Mouse (Mus musculus) c-Kit-negative CD71-positive TER-119-positive erythroid progenitor cells, embryonic 14.5 days (primary cell): Measurements from ENCODE around the gene Cldn4.
"Not testable (repeated sequence)": the region's sequence is repeated elsewhere in the genome, so short reads cannot be mapped to it uniquely, and the experiment has no call there.

Source experiments
- DNase-seq: peaks from one replicate; pipeline ENCODE4 v3.0.0-alpha.2; 2013; ENCODE audit warnings: low read depth, low spot score

Cldn4 gene

GRCm38 (mm10) chr5:134964655-134965054 lies 17.9 kb upstream of the Cldn4 start:
- not testable (repeated sequence) for DNase-seq

GRCm38 (mm10) chr5:134963546-134963945 lies 16.8 kb upstream of the Cldn4 start:
- no peak for DNase-seq

DNA sequence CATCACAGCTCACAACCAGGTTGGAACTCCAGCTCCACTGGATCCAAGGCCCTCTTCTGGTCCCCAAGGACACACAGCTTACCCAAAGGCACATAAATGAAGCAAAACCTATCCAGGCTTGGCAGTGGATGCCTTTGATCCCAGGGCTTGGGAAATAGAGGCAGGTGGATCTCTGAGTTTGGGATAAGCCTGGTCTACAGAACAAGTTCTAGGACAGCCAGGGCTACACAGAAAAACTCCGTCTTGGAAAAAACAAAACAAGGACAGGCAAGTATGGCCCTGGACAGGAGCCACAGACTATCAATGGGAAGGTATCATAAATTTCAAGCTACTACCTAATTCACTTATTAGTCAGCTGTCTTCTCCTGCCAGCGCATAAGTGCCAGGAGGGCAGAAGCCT lies 14.8 kb upstream of the Cldn4 start:
- DNase-seq, result no peak

DNA sequence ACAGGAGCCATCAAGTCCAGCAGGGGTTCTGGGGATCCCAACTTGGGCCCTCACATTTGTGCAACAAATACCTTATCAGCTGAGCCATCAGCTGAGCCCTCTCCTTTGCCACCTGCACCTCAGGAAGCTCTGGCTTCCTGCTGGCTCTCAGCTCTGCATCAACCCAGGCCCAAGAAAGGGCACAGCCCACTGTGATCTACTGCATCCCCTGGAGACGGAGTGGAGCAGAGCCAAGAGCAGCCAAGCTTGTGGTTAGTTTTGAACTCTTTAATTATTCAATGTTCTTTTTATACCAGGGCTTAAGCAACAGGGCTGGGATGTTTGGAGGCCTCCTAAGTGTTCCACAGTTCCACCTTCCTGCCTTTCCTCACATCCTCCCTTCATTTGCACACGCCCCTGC lies 13.7 kb upstream of the Cldn4 start:
- no peak for DNase-seq

DNA sequence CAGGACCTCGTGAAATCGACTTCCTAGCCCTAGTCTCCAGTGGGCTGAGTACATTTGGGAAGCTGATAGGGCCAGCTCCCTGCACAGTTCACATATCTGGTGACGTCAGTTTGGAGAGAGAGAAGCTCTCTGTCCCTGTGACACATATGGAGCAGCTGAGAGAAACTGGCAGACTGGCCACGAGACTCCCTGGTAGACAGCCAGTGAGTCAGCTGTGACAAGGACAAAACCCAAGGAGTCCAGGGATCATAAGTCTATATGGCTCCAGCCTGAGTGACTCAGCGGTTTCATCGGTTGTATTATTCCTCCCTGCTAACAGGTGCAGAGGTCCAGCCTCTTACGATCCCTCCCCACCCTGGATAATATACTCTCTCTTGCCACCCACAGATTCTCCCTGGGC lies 12.4 kb upstream of the Cldn4 start:
- DNase-seq, result no peak

DNA sequence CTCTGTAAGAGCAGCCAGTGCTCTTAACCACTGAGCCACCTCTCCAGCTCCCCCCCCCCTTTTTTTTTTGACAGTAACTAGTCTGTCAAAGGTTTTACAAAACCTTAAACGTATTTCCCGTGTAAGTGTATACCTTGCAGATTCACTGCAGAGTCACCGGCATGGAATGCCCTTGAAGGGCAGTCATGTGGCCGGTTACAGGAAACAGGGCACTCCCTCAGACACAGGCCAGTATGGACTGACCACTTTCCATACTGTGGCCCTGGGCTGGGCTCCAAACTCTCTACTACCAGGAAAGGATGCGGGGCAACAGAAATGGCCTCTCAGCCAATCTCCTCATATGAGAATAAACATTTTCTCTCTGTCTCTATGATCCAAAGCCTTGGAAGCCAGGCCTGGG lies 8.8 kb upstream of the Cldn4 start:
- DNase-seq, result no peak

GRCm38 (mm10) chr5:134951053-134951884 lies 4.5 kb upstream of the Cldn4 start:
- DNase-seq, result no peak

GRCm38 (mm10) chr5:134948085-134948439 lies 1.3 kb upstream of the Cldn4 start:
- no peak for DNase-seq

DNA sequence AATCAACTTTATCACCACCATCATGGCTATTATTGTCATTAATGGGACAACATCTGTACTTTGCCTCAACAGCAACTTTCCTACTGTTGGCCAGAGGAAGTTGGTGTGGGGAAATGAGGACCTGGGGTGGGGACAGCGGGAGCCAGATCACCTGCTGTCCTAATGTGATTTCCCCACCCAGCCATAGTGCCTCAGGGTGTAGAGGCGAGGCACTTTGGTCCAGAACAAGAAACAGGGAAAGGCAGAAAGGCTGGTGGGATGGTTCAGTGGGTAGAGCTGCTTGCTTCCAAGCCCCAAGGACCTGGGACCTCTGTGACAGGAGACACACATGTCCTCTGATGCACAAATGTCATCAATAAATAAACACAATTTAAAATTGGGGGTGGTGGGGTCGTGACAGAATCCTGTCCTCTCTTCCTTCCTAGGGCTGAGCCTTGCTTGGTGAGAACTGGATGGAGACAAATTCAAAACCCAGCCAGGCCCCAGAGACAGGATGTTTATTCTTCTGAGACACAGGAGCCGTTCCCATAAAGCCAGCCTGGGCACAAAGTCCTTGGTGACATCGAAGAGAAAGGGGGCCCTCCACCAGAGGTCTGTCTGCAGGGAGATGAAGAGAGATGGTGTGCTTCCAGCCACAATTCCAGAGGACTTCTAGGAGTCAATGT lies 818 bp upstream of the Cldn4 start:
- DNase-seq, result no peak

DNA sequence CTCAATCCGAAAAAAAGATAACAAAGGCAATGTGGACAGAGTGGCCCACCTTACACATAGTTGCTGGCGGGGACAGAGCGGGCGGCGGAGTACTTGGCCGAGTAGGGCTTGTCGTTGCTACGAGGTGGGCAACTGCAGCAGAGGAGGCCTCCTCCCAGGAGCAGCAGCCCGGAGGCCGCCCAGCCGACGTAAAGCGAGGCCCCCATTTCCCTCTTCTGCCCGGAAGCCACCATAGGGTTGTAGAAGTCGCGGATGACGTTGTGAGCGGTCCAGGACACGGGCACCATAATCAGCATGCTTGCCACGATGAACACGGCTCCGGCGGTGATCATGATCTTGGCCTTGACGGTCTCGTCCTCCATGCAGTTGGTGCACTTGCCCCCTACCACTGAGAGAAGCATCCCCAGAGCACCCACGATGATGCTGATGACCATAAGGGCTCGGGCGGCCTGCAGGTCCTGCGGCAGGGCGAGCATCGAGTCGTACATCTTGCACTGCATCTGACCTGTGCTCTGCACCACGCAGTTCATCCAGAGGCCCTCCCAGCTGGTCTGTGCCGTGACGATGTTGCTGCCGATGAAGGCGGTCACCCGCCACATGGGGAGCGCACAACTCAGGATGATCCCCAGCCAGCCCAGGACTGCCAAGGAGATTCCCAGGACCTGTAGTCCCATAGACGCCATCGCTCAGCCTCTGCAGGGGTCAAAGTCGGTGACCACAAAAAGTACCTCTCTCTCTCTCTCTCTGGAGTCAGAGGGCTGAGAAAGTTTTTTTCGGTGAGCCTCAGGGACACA lies 474 bp downstream of the Cldn4 start:
- DNase-seq, result no peak

- no peak for DNase-seq
Measured at GRCm38 (mm10) chr5:134945266-134945959, 1.3 kb downstream of the Cldn4 start.

DNA sequence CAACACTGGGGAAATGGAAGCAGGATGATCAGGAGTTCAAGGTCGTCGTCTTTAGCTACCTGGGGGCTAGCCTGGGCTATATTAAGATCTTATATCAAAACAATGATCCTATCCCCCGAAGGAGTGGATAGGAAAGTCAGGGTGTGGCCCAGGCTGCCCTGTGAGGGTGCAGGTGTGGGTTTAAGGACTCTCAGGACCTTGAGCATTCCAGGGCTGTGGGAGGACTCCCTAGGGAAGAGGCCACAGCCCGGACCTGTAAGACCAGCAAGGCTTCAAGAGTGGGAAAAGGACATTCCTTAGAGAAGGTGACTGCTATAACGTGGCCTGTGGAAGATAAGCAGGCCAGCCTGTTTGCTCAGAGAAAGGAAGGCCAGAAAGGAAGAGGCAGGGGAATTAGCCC lies 2.6 kb downstream of the Cldn4 start:
- DNase-seq, result no peak

DNA sequence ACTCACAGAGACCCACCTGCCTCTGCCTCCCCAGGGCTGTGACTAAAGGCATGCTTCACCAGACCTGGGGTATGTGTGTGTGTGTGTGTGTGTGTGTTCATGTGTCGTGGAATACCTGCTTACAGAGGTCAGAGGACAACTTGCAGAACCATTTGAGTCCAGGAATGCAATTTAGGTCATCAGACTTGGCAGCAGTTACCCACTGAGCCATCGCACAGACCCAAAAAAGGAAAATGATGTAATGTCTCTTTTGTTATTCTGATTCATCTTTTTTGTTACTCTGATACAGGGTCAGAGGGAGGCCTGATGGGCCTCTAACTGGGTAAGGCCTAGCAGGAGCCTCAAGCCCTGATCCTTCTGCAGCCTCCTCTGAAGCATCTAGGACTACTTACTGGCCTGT lies 4.0 kb downstream of the Cldn4 start:
- DNase-seq, result no peak

- DNase-seq, result no peak
Measured at GRCm38 (mm10) chr5:134941472-134942209, 5.1 kb downstream of the Cldn4 start.

DNA sequence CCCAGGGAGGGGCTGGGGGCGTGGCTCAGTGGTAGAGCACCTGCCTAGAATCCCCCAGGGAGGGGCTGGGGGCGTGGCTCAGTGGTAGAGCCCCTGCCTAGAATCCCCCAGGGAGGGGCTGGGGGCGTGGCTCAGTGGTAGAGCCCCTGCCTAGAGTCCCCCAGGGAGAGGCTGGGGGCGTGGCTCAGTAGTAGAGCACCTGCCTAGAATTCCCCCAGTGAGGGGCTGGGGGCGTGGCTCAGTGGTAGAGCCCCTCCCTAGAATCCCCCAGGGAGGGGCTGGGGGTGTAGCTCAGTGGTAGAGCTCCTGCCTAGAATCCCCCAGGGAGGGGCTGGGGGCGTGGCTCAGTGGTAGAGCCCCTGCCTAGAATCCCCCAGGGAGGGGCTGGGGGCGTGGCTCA lies 7.2 kb downstream of the Cldn4 start:
- not testable (repeated sequence) for DNase-seq

DNA sequence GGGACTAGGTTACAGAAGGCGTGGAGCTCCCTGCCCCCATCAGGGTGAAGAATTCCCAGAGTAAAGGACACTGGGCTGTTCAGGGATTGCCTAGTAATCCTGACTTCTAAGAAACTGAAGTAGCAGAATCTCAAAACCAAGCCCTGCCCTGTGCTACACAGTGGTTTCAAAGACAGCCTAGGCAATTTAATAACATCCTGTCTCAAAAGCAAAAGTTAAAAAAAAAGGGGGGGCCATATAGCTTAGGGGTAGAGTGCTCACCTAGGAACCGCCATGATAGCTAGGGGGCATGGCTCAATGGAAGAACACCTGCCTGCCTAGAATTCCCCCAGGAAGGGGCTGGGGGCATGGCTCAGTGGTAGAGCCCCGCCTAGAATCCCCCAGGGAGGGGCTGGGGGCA lies 7.7 kb downstream of the Cldn4 start:
- DNase-seq, result no peak

DNA sequence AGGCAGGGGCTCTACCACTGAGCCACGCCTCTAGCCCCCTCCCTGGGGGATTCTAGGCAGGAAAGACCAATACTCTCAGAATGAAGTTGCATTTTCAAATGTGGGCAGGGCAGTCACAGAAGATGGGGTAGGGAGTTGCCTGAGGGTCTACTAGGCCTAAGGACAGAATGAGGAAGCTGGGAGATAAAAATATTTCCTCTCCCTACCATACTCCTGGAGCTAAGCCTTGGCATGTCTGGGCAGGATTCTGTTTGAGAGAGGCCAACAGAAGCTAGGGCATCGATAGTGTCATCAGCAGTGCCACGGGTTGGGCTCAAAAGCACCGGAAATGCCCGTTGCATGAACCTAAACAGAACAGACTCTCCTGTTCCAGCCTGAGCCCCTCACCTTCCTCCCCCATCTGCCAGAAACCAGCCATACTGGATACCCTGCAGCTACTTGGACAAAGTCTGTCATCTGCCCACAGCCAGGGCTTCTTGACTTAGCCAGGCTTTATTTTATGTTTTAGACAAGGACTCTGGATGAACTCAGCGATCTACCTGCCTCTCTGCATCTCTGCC lies 10.0 kb downstream of the Cldn4 start:
- DNase-seq, result no peak

- no peak for DNase-seq
Measured at GRCm38 (mm10) chr5:134936051-134936450, 10.7 kb downstream of the Cldn4 start.

- no peak for DNase-seq
Measured at GRCm38 (mm10) chr5:134934666-134935065, 12.1 kb downstream of the Cldn4 start.

DNA sequence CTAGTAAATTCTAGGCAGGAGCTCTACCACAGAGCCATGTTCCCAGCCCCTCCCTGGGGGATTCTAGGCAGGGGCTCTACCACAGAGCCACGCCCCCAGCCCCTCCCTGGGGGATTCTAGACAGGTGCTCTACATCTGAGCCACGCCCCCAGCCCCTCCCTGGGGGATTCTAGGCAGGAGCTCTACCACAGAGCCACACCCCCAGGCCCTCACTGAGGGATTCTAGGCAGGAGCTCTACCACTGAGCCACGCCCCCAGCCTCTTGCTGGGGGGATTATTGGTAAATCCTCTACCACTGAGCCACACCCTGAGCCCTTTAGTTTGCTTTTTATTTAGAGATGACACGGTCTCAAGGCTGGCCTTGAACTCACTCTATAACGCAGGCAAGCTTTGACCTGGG lies 13.0 kb downstream of the Cldn4 start:
- DNase-seq, result not testable (repeated sequence)

DNA sequence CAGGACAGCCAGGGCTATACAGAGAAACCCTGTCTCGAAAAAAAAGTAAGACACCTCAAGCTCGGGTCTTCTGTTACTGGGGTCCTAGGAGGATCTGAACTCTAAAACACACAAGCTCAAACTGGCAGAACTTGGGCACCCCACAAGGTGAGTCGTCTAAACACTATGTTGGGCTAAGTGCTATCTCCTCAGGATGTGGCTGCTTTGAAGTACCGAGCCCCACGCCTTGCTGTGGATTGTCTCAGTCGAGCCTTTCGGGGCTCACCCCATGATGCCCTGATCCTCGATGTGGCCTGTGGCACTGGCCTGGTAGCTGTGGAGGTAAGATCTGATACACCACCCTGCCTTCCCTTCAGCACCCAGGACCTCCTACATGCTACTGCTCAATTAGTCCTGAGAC lies 13.5 kb downstream of the Cldn4 start:
- no peak for DNase-seq
